Mouse (Mus musculus): ENCODE measurements at regions not wholly inside any gene's neighbourhood (a gene's known extent, or its start where the extent isn't known, plus 50 kb on each side); places are given as distances from the start of the nearest gene placed in this dataset.

GRCm38 (mm10) chr6:116987243-116987642 is 181.1 kb upstream of the Cxcl12 start:
- H3K4me3 ChIP-seq (replicated peaks; ENCODE audit: insufficient read depth, low read depth, low read length), result no peak overlapping the region
- H3K27ac ChIP-seq (ENCODE audit: insufficient read depth, low read length), result no peak overlapping the region
- DNase-seq, result no peak
- TF ChIP-seq POLR2A (IDR thresholded peaks at IDR 0.05; ENCODE audit: borderline replicate concordance, insufficient read depth, low read length), result no peak
- no peak for TF ChIP-seq CTCF (IDR thresholded peaks at IDR 0.05; ENCODE audit: borderline replicate concordance, insufficient read depth, low read depth, low read length)
- 49% methylated on average over 5 of the region's 5 CpGs for WGBS
- H3K27me3 ChIP-seq (ENCODE audit: control insufficient read depth, insufficient read depth, low read length), result no peaks in the 10 kb centered on the region
- no peaks in the 10 kb centered on the region for H3K4me1 ChIP-seq (ENCODE audit: control insufficient read depth, insufficient read depth, low read length)

DNA sequence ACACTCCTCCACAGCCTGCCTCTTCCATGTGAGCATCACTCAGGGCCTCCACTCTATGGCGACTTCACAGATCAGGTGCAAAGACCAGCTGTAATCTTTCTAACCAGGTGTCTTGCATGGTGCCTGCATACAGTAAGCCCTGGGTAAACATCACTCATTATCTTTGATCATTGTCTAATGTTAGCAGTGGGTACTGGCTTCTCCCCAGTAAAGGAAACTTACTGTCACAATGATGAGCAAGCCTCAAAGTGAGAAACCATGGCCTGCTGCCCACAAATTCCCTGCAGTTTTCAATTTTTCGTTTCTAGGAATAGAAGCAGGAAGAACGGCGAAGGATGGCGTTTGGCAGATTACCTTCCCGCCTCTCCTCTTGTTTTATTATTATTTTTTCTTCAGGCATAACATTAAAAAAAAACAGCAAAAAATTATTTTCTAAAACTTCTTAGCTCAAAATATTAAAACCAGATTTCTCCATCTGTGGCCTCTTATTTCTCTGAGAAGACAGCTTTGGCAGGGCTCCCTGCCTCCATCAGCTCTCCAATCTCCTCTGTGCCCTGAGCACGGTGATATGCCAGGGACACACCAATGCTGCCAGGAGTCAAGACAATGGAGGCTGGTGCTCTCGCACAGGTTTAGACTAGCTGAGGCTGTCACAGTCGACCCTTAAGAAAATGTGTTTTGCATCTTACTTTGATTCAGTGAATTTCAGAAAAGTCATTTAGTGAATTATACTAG is 169.2 kb upstream of the Cxcl12 start:
- Histone ChIP-seq H3K27ac (ENCODE audit: insufficient read depth, low read length) (no peak overlapping the region), H3K27me3 (ENCODE audit: control insufficient read depth, insufficient read depth, low read length) (no peaks in the 10 kb centered on the region), H3K4me1 (ENCODE audit: control insufficient read depth, insufficient read depth, low read length) (peaks cover 12% of the 10 kb centered on the region; the same call in 1 of the 2 replicates), H3K4me3 (replicated peaks; ENCODE audit: insufficient read depth, low read depth, low read length) (no peak overlapping the region)
- DNase-seq, result peak; percentile 78 to 87
- TF ChIP-seq POLR2A (IDR thresholded peaks at IDR 0.05; ENCODE audit: borderline replicate concordance, insufficient read depth, low read length), result no peak
- TF ChIP-seq CTCF (IDR thresholded peaks at IDR 0.05; ENCODE audit: borderline replicate concordance, insufficient read depth, low read depth, low read length), result no peak
- WGBS, result 7% methylated on average over 9 of the region's 9 CpGs

DNA sequence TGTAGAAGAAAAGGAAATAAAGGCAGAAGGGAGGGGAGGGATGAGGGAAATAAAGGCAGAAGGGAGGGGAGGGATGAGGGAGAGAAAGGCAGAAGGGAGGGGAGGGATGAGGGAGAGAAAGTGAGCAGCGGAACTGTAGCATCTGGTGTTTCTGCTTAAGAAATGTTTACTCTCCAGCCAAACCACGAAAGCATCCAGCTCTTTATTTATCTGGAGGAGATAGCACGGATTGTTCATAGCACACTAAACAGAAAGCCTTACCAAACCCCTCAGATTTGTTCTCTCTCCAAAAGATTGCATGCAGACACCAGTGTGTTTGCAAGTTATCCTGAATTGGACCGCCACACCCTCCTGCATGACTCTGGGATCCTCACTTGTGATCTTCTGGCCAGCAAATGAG is 168.4 kb upstream of the Cxcl12 start:
- 47% methylated on average over 4 of the region's 4 CpGs for WGBS
- DNase-seq, result no peak
- Histone ChIP-seq H3K27me3 (ENCODE audit: control insufficient read depth, insufficient read depth, low read length) (no peaks in the 10 kb centered on the region), H3K4me1 (ENCODE audit: control insufficient read depth, insufficient read depth, low read length) (peaks cover 12% of the 10 kb centered on the region; the same call in 1 of the 2 replicates), H3K27ac (ENCODE audit: insufficient read depth, low read length) (no peak overlapping the region), H3K4me3 (replicated peaks; ENCODE audit: insufficient read depth, low read depth, low read length) (no peak overlapping the region)
- TF ChIP-seq CTCF (IDR thresholded peaks at IDR 0.05; ENCODE audit: borderline replicate concordance, insufficient read depth, low read depth, low read length), result no peak
- no peak for TF ChIP-seq POLR2A (IDR thresholded peaks at IDR 0.05; ENCODE audit: borderline replicate concordance, insufficient read depth, low read length)

DNA sequence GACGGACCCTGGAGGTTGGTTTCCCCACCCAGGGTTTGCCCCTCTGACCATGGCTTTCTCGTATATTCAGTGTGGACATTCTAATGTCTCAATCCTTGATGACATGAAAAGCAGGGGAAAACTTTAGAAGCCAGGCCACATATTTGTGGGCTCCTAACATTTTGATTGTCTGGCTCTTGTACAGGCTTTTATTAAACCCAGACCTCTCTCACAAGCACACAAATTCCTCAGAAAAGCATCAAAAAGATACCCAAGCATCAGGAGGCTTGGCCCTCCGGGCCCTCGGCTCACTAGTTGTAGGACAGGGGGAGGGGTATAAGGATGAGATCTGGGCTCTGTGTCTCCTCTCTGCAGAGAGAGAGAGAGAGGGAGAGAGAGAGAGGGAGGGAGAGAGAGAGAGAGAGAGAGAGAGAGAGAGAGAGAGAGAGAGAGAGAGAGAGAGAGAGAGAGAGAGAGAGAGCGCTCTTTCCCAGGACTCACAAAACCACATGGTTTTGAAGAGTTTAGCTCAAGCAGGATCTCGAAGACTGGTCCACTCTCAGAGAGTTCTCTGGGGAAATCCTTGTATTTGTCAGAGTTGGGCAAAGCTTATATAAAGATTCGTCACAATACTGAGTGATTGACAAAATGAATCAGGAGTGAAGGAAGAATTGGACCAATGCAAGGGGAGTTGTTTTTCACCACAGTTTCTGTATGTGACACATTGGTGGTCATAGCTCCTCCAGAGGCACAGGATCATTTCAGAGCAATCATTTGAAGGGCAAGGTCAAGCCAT is 167.2 kb upstream of the Cxcl12 start:
- no peak for TF ChIP-seq POLR2A (IDR thresholded peaks at IDR 0.05; ENCODE audit: borderline replicate concordance, insufficient read depth, low read length)
- TF ChIP-seq CTCF (IDR thresholded peaks at IDR 0.05; ENCODE audit: borderline replicate concordance, insufficient read depth, low read depth, low read length), result no peak
- DNase-seq, result no peak
- Histone ChIP-seq H3K4me3 (replicated peaks; ENCODE audit: insufficient read depth, low read depth, low read length) (no peak overlapping the region), H3K27ac (ENCODE audit: insufficient read depth, low read length) (no peak overlapping the region), H3K27me3 (ENCODE audit: control insufficient read depth, insufficient read depth, low read length) (no peaks in the 10 kb centered on the region), H3K4me1 (ENCODE audit: control insufficient read depth, insufficient read depth, low read length) (peaks cover 12% of the 10 kb centered on the region; the same call in 1 of the 2 replicates)
- 95% methylated on average over 7 of the region's 7 CpGs for WGBS

- 71% methylated on average over 5 of the region's 5 CpGs for WGBS
- no peak for TF ChIP-seq CTCF (IDR thresholded peaks at IDR 0.05; ENCODE audit: borderline replicate concordance, insufficient read depth, low read depth, low read length)
- TF ChIP-seq POLR2A (IDR thresholded peaks at IDR 0.05; ENCODE audit: borderline replicate concordance, insufficient read depth, low read length), result no peak
- no peak for DNase-seq
- Histone ChIP-seq H3K4me1 (ENCODE audit: control insufficient read depth, insufficient read depth, low read length) (no peaks in the 10 kb centered on the region), H3K4me3 (replicated peaks; ENCODE audit: insufficient read depth, low read depth, low read length) (no peak overlapping the region), H3K27ac (ENCODE audit: insufficient read depth, low read length) (no peak overlapping the region), H3K27me3 (ENCODE audit: control insufficient read depth, insufficient read depth, low read length) (no peaks in the 10 kb centered on the region)
Observed at GRCm38 (mm10) chr6:117012621-117013020, 155.7 kb upstream of the Cxcl12 start.

- no peaks in the 10 kb centered on the region for H3K27me3 ChIP-seq (ENCODE audit: control insufficient read depth, insufficient read depth, low read length)
- no peak for DNase-seq
- 92% methylated on average over 3 of the region's 3 CpGs for WGBS
- no peak overlapping the region for H3K4me3 ChIP-seq (replicated peaks; ENCODE audit: insufficient read depth, low read depth, low read length)
- no peak for TF ChIP-seq POLR2A (IDR thresholded peaks at IDR 0.05; ENCODE audit: borderline replicate concordance, insufficient read depth, low read length)
- TF ChIP-seq CTCF (IDR thresholded peaks at IDR 0.05; ENCODE audit: borderline replicate concordance, insufficient read depth, low read depth, low read length), result no peak
- H3K27ac ChIP-seq (ENCODE audit: insufficient read depth, low read length), result no peak overlapping the region
- no peaks in the 10 kb centered on the region for H3K4me1 ChIP-seq (ENCODE audit: control insufficient read depth, insufficient read depth, low read length)
Observed at GRCm38 (mm10) chr6:117015461-117015860, 152.9 kb upstream of the Cxcl12 start.

GRCm38 (mm10) chr6:117021851-117022250 is 146.5 kb upstream of the Cxcl12 start:
- no peaks in the 10 kb centered on the region for H3K4me1 ChIP-seq (ENCODE audit: control insufficient read depth, insufficient read depth, low read length)
- H3K27ac ChIP-seq (ENCODE audit: insufficient read depth, low read length), result no peak overlapping the region
- TF ChIP-seq POLR2A (IDR thresholded peaks at IDR 0.05; ENCODE audit: borderline replicate concordance, insufficient read depth, low read length) (no peak), CTCF (IDR thresholded peaks at IDR 0.05; ENCODE audit: borderline replicate concordance, insufficient read depth, low read depth, low read length) (no peak)
- WGBS, result 88% methylated on average over 10 of the region's 10 CpGs
- no peak for DNase-seq
- H3K4me3 ChIP-seq (replicated peaks; ENCODE audit: insufficient read depth, low read depth, low read length), result no peak overlapping the region
- no peaks in the 10 kb centered on the region for H3K27me3 ChIP-seq (ENCODE audit: control insufficient read depth, insufficient read depth, low read length)

Measured in cerebellum, adult 2 months (tissue).